Mouse (Mus musculus): ENCODE measurements at regions not wholly inside any gene's neighbourhood (a gene's known extent, or its start where the extent isn't known, plus 50 kb on each side); places are given as distances from the start of the nearest gene placed in this dataset.

GRCm38 (mm10) chr8:86415208-86415607, 165.3 kb downstream of the Abcc12 start:
- TF ChIP-seq CTCF (IDR thresholded peaks at IDR 0.05; ENCODE audit: borderline replicate concordance, insufficient read depth, low read depth, low read length), result no peak
- TF ChIP-seq POLR2A (IDR thresholded peaks at IDR 0.05; ENCODE audit: borderline replicate concordance, insufficient read depth, low read length), result no peak

Measured in cerebellum, adult 2 months (tissue).